Mouse (Mus musculus) CH12.LX (cell line): ENCODE measurements around the gene Qprt. TPM values are rescaled to one million over a fixed set of nuclear protein-coding genes. Genes with fewer than 3 reads are reported as not detected.

ENCODE experiments used
- DNase-seq: peaks from one replicate; pipeline ENCODE4 v3.0.0-alpha.2; 2013; ENCODE audit errors: extremely low read depth
- H3K27ac ChIP-seq: 2 replicates; pipeline ENCODE4 v1.5.1; 2012; ENCODE audit warnings: low read depth, mild to moderate bottlenecking, control low read depth, moderate library complexity; ENCODE audit not compliant: insufficient read depth
- H3K27me3 ChIP-seq: replicated peaks from 2 replicates; pipeline ENCODE3; 2012; ENCODE audit warnings: inconsistent platforms
- H3K36me3 ChIP-seq, 2 experiments: replicated peaks in 1 of 2; 2 replicates each; pipeline versions ENCODE3 to v1.6.1; 2012; ENCODE audit warnings: inconsistent platforms in 1 of 2, low read length in 1 of 2, mild to moderate bottlenecking in 1 of 2, mixed read lengths in 1 of 2, moderate library complexity in 1 of 2; ENCODE audit not compliant: control insufficient read depth in 1 of 2, insufficient read depth in 1 of 2
- H3K4me1 ChIP-seq, 2 experiments: 2 replicates each; pipeline ENCODE4 v1.6.1; 2012; ENCODE audit warnings: inconsistent platforms in 1 of 2, moderate library complexity in 1 of 2; ENCODE audit not compliant: insufficient read depth in 2 of 2, control insufficient read depth in 1 of 2
- H3K4me2 ChIP-seq: 2 replicates; pipeline ENCODE4 v1.6.1; 2012; ENCODE audit warnings: low read depth, mild to moderate bottlenecking, control low read depth; ENCODE audit not compliant: poor library complexity, insufficient read depth, severe bottlenecking
- H3K4me3 ChIP-seq, 3 experiments: fragments of 150-350 bp in 1 of 3; sonication (generic) in 1 of 3; replicated peaks in 1 of 3; 2 replicates each; pipeline versions ENCODE3 to v1.5.1; 2011 to 2012; ENCODE audit warnings: low read depth in 2 of 3, low read length in 2 of 3, mild to moderate bottlenecking in 2 of 3, moderate library complexity in 2 of 3, control low read depth in 1 of 3, improper control_type of control experiment in 1 of 3, inconsistent platforms in 1 of 3, mixed read lengths in 1 of 3; ENCODE audit not compliant: poor library complexity in 1 of 3
- H3K79me2 ChIP-seq: replicated peaks from 2 replicates; pipeline ENCODE4 v1.6.1; 2012; ENCODE audit warnings: mild to moderate bottlenecking, moderate library complexity; ENCODE audit not compliant: control insufficient read depth, poor library complexity, insufficient read depth, severe bottlenecking; ENCODE audit errors: extremely low read depth
- H3K9ac ChIP-seq: 2 replicates; pipeline ENCODE4 v1.6.1; 2012; ENCODE audit warnings: low read depth, mild to moderate bottlenecking, control low read depth, moderate library complexity; ENCODE audit not compliant: insufficient read depth
- H3K9me3 ChIP-seq: replicated peaks from 2 replicates; pipeline ENCODE3; 2012; ENCODE audit warnings: low read length, inconsistent platforms, mixed read lengths
- ELF1 ChIP-seq: IDR thresholded peaks from 2 replicates; pipeline ENCODE4 v1.6.1; 2014; ENCODE audit warnings: low read depth, mild to moderate bottlenecking, inconsistent platforms, low read length, improper control_type of control experiment
- HCFC1 ChIP-seq: IDR thresholded peaks from 2 replicates; pipeline ENCODE4 v1.6.1; 2012; ENCODE audit warnings: low read depth, mild to moderate bottlenecking, inconsistent platforms, low read length, improper control_type of control experiment
- MAFK ChIP-seq: IDR thresholded peaks from 2 replicates; pipeline ENCODE4 v1.6.1; 2011; ENCODE audit warnings: low read length, improper control_type of control experiment; ENCODE audit not compliant: insufficient replicate concordance
- MAX ChIP-seq: IDR thresholded peaks from 2 replicates; pipeline ENCODE4 v1.6.1; 2011; ENCODE audit warnings: low read length, improper control_type of control experiment
- NRF1 ChIP-seq: IDR thresholded peaks from 2 replicates; pipeline ENCODE4 v1.6.1; 2014; ENCODE audit warnings: low read depth, mild to moderate bottlenecking, inconsistent platforms, low read length, improper control_type of control experiment, moderate library complexity
- PAX5 ChIP-seq: IDR thresholded peaks from 2 replicates; pipeline ENCODE4 v1.6.1; 2012; ENCODE audit warnings: low read length, inconsistent platforms, mixed read lengths
- POLR2AphosphoS2 ChIP-seq: IDR thresholded peaks from 2 replicates; pipeline ENCODE4 v1.6.1; 2011; ENCODE audit warnings: low read depth, low read length, improper control_type of control experiment
- TCF12 ChIP-seq: IDR thresholded peaks from 2 replicates; pipeline ENCODE4 v1.6.1; 2014; ENCODE audit warnings: low read depth, mild to moderate bottlenecking, inconsistent platforms, low read length, improper control_type of control experiment
- ZC3H11A ChIP-seq: IDR thresholded peaks from 2 replicates; pipeline ENCODE4 v1.6.1; 2012; ENCODE audit warnings: low read depth, mild to moderate bottlenecking, inconsistent platforms, low read length, improper control_type of control experiment
- ZKSCAN1 ChIP-seq: IDR thresholded peaks from 2 replicates; pipeline ENCODE4 v1.6.1; 2012; ENCODE audit warnings: low read depth, inconsistent platforms, low read length, improper control_type of control experiment, borderline replicate concordance
- ZNF384 ChIP-seq: IDR thresholded peaks from 2 replicates; pipeline ENCODE4 v1.6.1; 2012; ENCODE audit warnings: low read depth, low read length, improper control_type of control experiment, inconsistent platforms
- dilution Hi-C: fragments of 300-500 bp; cut with MboI; formaldehyde crosslinking; loops from 2 replicates; pipeline ENCODE4 v1.14.3; 2020; ENCODE audit warnings: low sequenced_read_pairs; ENCODE audit not compliant: extremely low pct_unique_long_range_greater_than_20kb, extremely low pct_ligation_motif_present
- in situ Hi-C: fragments of 300-500 bp; cut with MboI; formaldehyde crosslinking; loops from 3 replicates; pipeline ENCODE4 v1.14.3; 2019; ENCODE audit warnings: low sequenced_read_pairs, low pct_ligation_motif_present, low pct_unique_long_range_greater_than_20kb, mixed read lengths
- polyA plus RNA-seq: library from polyadenylated mRNA; unstranded; fragments of >175 nt; gene quantifications from 2 replicates; pipeline ENCODE4 v1.2.1, GENCODE M21; 2012; ENCODE audit warnings: low read depth; ENCODE audit not compliant: insufficient read length
- total RNA-seq, 2 experiments: library from RNA; depleted of rRNA; stranded (reverse); fragments of 300-350 nt in 1 of 2; fragments of >200 nt in 1 of 2; gene quantifications; 2 replicates each; pipeline ENCODE4 v1.2.3; 2012 to 2014

The Qprt gene
- total and polyA plus RNA-seq, 3 experiments = 0.14 to 0.30 TPM; not detected in 1

- Histone ChIP-seq H3K36me3 (peaks cover 8 to 29% of the 10 kb centered on the region in 2 experiments), H3K27me3 (no peaks in the 10 kb centered on the region), H3K4me3 (no peak overlapping the region), H3K27ac (peak overlapping the region; percentile 81), H3K4me2 (no peak overlapping the region), H3K4me1 (peaks cover 10 to 31% of the 10 kb centered on the region in 2 experiments)
- DNase-seq = no peak
- in situ Hi-C loops (no loop called here), dilution Hi-C loops (no loop called here)
- peak; percentile 67 for TF ChIP-seq ZNF384
- TF ChIP-seq MAFK = peak; percentile 48; the same call in 1 of the 2 replicates
- TF ChIP-seq TCF12 = no peak
- TF ChIP-seq, all 38 proteins: peak for 2
- Histone ChIP-seq H3K9ac (no peak overlapping the region), H3K79me2 (no peaks in the 10 kb centered on the region), H3K9me3 (peaks cover 22% of the 10 kb centered on the region)
Observed at GRCm38 (mm10) chr7:127164002-127164401, 42.0 kb upstream of the Qprt start.

- no peaks in the 10 kb centered on the region for H3K27me3 ChIP-seq
- peaks cover 5 to 25% of the 10 kb centered on the region in 2 experiments for H3K36me3 ChIP-seq
- peaks cover 19% of the 10 kb centered on the region for H3K9me3 ChIP-seq
- peaks cover 10 to 33% of the 10 kb centered on the region in 2 experiments for H3K4me1 ChIP-seq
- H3K9ac ChIP-seq = no peak overlapping the region
- H3K27ac ChIP-seq = no peak overlapping the region
- DNase-seq = no peak
- H3K4me3 ChIP-seq = no peak overlapping the region
- dilution Hi-C loops = no loop called here
- no peaks in the 10 kb centered on the region for H3K79me2 ChIP-seq
- TF ChIP-seq POLR2AphosphoS2 (no peak), ELF1 (no peak), MAFK (no peak), MAX (no peak), ZC3H11A (no peak)
- TF ChIP-seq, all 38 proteins: peak for 0
- H3K4me2 ChIP-seq = no peak overlapping the region
- in situ Hi-C loops = no loop called here
Observed at GRCm38 (mm10) chr7:127162546-127162945, 40.5 kb upstream of the Qprt start.

GRCm38 (mm10) chr7:127157548-127157947 lies 35.5 kb upstream of the Qprt start:
- Histone ChIP-seq H3K9ac (no peak overlapping the region), H3K4me1 (peaks cover 0 to 25% of the 10 kb centered on the region in 2 experiments; a peak in 3 of 4 replicates), H3K27me3 (no peaks in the 10 kb centered on the region), H3K4me2 (no peak overlapping the region), H3K36me3 (peaks cover 0 to 7% of the 10 kb centered on the region in 2 experiments), H3K27ac (no peak overlapping the region), H3K9me3 (no peaks in the 10 kb centered on the region), H3K79me2 (no peaks in the 10 kb centered on the region), H3K4me3 (no peak overlapping the region)
- no peak for DNase-seq
- in situ Hi-C loops (no loop called here), dilution Hi-C loops (no loop called here)
- no peak for TF ChIP-seq NRF1
- no peak for TF ChIP-seq ZC3H11A
- TF ChIP-seq MAX = no peak
- no peak for TF ChIP-seq HCFC1
- TF ChIP-seq ZKSCAN1 = no peak
- TF ChIP-seq PAX5 = no peak
